Mouse (Mus musculus) WW6 (cell line): ENCODE measurements around the gene Hectd3.

ENCODE experiments used
- DNase-seq: peaks from one replicate; pipeline ENCODE4 v3.0.0-alpha.2; 2013; ENCODE audit warnings: low read depth, low spot score

The Hectd3 gene

DNA sequence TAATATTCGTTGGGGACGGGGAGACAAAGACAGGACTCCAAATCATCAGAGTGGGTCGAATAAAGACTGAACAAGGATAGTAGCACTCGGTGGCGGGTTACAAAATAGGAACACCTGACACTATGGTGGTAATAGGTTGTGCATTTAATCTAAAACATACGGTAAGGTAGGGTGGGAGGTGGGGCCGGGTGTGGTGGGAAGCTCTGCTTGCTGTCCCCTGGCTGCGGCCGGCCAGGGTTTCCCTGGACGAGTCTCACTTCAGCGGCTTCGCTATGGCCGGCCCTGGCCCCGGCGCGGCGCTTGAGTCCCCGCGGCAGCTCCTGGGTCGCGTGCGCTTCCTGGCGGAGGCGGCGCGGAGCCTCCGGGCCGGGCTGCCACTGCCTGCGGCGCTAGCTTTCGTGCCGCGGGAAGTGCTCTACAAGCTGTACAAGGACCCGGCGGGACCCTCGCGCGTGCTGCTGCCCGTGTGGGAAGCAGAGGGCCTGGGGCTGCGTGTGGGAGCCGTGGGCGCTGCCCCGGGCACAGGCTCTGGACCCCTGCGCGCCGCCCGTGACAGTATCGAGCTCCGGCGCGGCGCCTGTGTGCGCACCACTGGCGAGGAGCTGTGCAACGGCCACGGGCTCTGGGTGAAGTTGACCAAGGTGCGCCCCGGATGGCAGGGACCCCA is at the start of gene Hectd3:
Gene Hectd3, plus strand, starts transcription at position 187 of the 667 bp plus-strand sequence.
- DNase-seq: no peak

DNA sequence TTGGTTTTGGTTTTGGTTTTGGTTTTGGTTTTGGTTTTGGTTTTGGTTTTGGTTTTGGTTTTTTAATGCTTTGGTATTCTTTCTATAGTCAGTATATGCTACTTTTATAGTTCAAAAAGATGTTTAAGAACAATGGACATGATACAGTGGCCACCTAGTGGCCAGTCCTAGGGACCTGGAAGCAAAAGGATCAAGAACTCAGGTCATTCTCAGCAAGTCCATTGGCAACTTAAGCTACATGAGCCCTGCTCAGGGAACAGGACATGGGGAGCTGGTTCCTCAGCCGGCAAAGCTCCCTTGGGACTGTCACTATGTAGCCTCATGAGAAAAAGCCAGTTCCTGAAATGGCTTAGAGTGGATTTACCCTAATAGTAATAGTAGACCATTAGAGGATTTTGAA is 43.5 kb upstream of the Hectd3 start:
- DNase-seq: no peak

DNA sequence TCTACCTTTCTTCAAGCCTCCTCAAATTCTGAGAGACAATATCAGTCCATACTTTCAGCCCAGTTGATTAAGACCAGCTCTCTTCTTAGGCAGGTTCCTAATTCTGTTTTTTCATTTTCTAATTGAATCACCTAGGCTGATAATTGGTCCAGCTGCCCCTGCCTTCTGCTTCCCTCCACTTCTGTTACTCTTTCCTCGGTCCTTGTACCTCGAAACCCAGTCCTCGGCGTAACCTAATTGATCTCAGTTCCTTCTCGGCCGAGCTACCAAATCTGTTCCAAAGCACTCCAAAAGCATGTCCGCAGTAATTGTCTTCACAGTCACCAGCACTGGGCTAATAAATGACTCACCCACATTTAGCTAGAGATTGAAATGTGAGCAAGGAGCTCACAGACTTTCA is 40.2 kb upstream of the Hectd3 start:
- DNase-seq: no peak

DNA sequence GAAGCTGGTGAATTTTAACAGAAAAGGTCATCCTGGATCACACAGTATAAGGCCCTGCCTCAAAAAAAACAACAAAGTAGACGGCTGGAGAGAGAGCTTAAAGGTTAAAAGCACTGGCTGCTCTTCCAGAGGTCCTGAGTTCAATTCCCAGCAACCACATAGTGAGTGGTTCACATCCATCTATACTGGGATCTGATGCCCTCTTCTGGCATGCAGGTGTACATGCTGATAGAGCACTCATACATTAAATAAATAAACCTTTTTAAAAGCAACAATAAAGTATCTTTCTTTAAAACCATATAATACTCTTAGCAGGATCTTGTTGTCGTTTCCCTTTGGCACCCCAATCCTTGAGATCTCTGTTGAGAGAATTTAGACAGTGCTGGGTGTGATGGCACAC is 18.6 kb upstream of the Hectd3 start:
- DNase-seq: no peak

DNA sequence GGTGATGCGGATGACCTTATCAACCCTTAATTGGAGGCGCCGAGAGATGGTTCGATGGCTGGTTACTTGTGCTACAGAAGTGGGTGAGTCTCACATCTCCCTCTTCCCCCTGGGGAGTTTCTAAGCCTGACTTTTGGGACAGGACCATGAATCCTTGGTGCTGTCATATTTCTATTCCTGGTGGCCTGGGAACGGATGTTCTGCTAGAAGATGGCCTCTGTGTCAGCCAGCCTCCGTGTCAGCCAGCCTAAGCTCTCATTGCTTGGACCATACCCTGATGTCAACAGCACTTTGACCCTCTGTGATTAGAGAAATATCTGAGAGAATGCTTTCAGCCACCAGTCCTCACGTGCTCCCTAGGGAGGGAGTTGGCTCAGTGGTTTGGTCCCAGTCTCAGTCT is 9.4 kb upstream of the Hectd3 start:
- no peak for DNase-seq

DNA sequence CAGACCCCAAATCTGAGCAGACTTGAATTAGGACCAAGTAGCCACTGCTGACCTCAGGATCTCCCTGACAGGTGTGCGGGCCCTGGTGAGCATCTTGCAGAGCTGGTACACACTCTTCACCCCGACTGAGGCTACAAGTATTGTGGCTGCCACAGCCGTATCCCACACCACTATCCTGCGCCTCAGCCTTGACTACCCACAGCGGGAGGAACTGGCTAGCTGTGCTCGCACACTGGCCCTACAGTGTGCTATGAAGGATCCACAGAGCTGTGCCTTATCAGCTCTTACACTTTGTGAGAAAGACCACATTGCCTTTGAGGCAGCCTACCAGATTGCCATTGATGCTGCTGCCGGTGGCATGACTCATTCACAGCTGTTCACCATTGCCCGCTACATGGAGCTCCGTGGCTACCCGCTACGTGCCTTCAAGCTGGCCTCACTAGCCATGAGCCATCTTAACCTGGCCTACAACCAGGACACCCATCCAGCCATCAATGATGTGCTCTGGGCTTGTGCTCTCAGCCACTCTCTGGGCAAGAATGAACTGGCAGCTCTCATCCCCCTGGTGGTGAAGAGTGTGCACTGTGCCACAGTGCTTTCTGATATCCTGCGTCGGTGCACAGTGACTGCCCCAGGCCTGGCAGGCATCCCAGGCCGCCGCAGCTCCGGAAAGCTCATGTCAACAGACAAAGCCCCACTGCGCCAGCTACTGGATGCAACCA is 8.6 kb upstream of the Hectd3 start:
- peak; percentile 82 for DNase-seq

DNA sequence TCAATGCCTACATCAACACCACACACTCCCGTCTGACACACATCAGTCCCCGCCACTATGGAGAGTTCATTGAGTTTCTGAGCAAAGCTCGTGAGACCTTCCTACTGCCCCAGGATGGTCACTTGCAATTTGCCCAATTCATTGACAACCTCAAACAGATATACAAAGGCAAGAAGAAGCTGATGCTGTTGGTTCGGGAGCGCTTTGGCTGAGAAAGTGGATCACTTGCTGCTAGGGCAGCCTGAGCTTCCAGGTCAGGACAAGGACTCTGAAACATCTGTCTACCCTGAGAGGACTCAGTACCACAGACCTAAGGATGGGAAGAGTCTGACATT is 8.0 kb upstream of the Hectd3 start:
- DNase-seq: no peak

DNA sequence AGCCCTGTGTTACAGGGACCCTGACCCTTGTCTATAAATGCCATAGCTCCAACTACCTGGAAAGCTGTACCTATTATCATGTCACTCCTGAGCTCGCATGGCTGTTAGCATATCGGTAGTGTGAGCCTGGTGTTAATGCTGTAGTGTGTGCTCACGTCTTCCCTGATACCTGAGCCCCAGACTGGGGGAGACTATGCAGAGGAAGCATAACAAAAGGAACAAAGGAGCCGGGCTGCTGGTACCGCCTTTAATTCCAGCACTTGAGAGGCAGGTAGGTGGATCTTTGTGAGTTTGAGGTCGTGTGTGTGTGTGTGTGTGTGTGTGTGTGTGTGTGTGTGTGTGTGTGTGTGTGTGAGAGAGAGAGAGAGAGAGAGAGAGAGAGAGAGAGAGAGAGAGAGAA is 5.4 kb upstream of the Hectd3 start:
- DNase-seq: no peak

DNA sequence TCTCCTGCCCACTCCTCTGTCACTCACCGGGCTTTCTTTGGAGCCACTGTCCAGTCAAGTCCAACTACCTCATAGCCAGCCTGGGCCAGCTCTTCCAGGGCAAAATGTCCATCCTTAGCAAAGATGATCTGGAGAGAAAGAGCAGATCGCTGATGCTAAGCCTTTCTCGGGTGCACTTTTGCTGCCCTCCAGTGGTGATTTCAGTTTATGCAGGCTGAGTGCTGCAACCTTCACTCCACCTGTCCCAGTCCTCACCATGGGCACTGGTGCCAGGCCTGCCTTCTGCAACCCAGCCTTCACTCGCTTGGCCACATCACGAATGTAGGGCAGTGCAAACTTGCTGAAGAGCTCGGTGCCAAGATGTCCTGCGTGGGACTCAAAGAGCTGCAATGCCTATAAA is 3.8 kb upstream of the Hectd3 start:
- no peak for DNase-seq

DNA sequence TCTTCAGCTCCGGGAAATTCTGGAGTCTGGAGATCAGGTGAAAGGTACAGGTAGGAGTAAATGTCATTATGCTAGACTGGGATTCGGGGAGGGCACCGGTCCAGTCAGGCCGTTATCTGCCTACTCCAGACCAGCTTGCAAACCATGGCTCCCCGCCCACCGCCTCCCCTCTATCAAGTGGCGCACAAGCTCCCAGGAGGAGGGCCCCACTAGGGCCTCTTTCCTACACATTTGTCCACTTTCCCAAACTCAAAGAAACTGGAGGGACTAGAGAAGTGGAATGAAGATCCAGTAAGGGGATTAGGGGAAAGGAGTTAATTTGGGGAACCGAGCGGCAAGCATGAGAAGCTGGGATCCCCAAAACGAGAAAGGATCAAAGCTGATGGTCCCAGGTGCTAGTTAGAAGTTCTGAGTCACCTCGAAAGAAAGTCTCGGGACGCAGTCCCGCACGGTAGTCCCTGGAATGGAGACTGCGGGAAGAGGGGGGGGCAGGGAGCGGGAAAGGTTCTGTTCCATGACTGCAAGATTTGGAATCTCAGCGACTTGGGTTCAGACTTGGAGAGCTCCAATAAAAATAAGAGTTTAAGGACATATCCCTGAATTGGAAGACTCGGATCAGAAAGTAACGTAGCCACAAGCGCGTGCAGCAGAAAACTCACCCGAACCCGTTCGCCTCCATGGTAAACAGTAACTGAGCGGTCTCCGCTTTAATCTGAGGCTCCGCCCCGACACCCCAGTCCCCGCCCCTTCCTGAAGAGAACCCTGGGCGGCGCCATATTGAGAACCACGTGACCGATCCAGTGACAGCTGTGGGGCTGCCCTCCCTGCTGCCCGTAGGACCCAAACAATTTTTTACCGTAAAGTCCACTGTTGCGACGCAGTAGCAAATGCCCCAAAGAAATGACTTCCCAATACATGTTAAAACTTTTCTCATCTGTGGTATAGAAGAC is 1.2 kb upstream of the Hectd3 start, which contains the start of gene Urod:
Gene Urod, minus strand, starts transcription at position 742 of the 950 bp plus-strand sequence.
- peak; percentile 81 for DNase-seq

DNA sequence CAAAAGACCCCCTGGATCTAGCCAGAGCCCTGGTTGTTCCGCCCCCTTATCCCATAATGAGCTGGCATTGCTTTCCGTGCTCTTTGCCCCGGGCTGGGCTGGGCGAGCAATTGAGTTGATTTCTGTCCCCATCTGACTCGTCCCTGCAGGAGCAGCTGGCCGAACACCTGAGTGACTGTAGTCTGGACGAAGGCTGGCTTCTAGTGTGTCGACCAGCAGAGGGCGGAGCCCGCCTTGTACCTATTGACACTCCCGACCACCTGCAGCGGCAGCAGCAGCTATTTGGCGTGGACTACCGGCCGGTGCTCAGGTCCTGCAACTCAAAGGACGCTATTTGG is 650 bp downstream of the Hectd3 start:
- no peak for DNase-seq

DNA sequence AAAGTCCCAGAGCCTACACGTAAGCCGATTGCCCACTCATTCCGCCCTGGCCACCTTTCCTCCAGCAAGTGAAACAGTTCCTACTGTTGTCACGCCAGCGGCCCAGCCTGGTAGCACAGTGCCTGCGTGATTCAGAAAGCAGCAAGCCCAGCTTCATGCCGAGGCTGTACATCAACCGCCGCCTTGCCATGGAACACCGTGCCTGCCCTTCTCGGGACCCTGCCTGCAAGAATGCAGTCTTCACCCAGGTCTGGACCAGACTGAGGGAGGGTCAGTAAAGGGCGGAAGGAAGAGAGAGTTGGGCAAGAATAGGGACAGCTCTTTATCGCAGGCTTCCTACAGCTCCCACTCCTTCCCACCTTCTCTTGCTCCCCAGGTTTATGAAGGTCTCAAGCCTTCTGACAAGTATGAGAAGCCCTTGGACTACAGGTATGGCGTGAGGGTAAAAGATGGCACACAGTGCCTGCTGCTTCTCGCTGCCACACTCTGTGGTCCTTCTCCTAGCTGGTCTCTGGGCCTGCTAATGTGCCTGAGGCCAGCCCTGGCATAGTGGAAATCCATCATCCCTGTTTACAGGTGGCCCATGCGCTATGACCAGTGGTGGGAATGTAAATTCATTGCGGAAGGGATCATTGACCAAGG is 4.5 kb downstream of the Hectd3 start:
- DNase-seq: no peak

DNA sequence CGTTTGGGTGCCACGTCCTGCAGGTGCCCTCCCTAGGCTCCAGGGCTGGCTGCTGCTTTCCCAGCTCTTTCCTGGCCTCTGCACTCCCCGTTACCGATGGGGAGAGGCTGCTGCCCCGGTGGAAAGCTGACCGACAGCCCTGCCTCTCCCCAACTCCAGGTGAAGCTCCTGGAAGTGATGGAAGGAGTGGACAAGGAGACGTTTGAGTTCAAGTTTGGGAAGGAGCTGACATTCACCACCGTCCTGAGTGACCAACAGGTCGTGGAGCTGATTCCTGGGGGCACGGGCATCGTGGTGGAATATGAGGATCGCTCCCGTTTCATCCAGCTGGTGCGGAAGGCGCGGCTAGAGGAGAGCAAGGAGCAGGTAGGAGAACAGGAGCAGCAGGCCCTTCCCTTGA is 6.8 kb downstream of the Hectd3 start:
- DNase-seq: no peak

DNA sequence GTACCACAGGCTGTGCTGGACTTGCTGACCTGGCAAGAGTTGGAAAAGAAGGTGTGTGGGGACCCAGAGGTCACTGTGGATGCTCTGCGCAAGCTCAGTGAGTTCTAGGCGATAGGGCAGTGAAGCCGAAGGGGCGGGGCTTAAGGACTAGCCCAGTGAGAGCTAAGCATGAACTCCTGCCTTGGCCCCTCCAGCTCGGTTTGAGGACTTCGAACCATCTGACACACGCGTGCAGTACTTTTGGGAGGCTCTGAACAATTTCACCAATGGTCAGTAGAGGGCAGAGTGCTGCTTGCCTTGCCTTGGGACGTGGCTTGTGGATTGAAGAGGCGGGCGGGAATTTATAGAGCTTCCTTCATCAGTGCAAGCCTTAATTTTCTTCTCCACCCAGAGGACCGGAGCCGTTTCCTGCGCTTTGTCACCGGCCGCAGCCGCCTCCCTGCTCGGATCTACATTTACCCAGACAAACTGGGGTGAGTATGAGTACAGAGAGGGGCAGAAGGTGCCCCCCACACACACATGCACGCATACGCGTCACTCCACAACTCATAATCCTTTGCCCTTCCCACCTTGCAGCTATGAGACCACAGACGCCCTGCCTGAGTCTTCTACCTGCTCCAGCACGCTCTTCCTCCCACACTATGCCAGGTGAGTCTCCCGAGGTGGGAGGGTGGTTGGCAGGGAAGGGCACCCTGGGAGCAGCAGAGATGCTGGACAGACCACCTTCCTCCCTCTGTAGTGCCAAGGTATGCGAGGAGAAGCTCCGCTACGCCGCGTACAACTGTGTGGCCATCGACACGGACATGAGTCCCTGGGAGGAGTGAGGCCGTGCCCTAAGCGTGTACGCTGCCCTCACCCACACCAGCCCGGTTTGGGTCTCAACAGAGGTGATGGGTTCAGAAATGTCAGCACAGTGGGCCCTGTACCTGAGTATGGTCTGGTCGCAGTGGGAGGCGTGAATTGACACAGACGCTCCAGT is 7.7 kb downstream of the Hectd3 start:
- peak; percentile 77 for DNase-seq

DNA sequence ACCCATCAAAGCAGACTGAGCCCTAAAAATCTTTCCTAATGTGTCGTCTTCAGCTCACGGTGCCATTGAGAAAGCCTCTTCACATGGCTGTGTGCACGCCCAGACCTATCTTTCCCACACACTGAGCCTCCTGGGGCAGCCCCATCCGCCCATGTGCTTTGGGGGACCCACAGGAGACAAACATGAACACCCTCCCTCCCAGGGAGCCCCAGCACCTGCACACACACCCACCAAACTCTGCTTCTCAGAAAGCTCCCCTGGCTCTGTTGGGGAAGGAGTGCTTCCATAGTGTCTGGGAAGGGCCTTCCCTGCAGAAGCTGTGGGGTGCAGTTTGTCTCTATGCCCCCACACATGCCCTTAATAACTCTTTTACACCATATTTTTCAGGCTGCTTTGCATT is 9.5 kb downstream of the Hectd3 start:
- no peak for DNase-seq

DNA sequence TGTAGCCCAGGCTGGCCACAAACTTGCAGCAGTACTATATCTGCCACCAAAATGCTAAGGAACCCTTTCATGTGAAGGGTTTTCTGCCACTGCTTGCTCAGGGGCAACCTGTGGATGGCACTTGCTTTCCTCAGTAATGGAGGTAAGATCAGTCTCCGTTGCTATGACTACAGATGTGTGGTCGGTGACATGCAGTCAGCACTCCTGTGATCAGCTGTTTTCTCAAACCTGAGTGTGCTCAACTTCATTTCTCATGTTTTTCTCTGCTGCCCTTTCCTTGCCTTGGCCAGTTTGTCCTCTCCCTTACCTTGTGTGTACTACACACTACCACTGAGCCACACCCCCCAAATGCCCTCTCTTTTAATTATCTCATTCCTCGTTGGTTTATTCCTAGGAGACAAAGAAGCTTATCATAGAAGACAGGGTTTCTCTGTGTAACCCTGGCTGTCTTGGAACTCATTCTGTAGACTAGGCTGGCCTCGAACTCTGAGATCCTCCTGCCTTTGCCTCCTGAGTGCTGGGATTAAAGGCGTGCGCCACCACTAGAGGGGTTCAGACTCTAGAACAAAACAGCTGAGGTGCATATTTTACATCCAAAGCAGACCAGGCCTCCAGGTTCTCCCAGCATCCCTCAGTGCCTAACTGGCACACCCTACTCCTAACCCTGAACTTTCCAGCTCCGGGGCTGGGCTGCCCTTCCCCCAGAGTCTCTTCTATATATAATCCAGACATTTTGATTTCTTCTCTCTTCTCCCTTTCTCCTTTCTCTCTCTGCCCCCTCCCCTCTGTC is 10.7 kb downstream of the Hectd3 start:
- no peak for DNase-seq

DNA sequence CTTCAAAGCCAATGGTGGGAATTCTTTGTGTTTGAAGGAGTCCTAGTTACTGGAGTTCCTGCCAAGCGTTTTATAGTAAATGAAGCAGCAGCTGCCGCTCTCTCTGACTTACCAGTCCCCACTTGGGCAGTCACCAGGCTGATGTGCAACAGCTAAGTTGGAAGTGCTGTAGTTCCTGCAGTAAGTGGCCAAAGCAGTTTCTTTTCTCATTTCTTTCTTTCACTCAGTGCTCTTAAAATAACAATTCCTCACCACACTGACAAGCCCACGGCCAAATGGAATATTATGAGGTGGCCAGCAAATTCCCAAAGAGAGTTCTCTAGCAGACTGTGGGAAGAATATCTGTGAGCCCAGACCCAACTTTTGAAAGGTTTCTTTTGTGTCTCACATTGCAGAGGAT is 11.9 kb downstream of the Hectd3 start:
- no peak for DNase-seq

DNA sequence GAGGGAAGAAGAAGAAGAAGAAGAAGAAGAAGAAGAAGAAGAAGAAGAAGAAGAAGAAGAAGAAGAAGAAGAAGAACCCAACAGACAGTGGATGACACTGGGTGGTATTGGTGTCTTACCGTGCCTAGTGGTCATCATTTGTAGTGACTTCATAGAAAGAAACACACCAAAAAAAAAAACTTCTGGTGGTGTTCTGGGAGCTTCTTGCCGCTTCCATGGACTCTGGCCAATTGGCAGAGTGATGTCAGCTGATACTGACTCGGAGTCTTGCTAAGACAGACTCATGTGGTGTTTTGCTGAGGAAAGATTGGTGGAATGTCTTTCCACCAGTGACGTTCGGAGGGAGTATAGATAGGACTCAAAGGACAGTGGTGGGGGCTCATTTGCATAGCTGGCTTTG is 15.1 kb downstream of the Hectd3 start:
- no peak for DNase-seq

DNA sequence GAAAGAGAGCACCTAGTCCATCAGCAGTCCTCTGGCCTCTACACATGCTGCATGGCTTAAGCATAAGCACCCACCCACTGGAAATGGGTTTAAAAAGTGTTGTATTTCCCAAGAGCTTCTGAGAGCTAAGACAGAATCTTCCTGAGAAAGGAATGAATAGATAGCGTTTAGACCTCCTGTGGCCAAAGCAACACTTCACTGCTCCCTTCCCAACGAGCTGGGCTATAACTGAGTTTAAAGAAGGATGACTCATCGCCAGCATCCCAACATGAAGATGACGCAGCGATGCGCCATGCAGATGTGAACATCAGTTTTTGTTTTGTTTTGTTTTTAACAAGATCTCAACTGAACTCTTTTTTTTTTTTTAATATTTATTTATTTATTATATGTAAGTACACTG is 18.5 kb downstream of the Hectd3 start:
- DNase-seq: no peak

DNA sequence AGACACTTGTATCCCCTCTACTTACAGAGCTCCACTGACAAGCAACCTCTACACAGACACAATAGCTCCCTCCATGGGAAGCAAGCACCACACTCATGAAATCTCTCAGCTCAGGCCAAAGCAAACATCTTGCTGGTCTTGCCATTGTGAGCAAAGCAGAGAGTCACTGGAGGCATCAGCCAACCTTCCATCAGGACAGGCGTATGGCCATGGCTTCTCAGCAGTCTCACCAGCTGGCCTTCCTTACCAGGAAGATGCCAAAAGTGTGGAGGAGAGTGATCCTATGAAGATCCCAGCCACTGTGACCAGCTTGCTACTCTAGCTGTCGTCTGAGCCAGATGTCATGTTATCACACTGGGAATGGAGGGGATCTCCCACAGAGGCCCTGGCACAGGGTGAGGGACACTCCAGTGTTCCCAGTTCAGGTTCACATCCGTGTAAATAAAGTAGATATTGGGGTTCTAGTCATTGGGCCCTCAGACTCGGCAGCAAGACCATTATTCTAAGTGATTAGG is 19.8 kb downstream of the Hectd3 start:
- DNase-seq: no peak
